Mouse (Mus musculus) layer of hippocampus, postnatal 10 days (tissue): ENCODE data around the gene Mmp10. TPM values are rescaled to one million over a fixed set of nuclear protein-coding genes. Genes with fewer than 3 reads are reported as not detected.

Source experiments
- total RNA-seq, 2 experiments: library from RNA; stranded (reverse); gene quantifications; 2 replicates each; pipeline ENCODE4 v1.2.3; 2021

Mmp10 gene
- total RNA-seq, 2 experiments from 2014 or later = not detected

Other genes with a start within 250 kb of the Mmp10 start
- not detected for gene Mmp13, start 229.8 kb upstream of the Mmp10 start, total RNA-seq
- not detected for gene Mmp12, start 158.0 kb upstream of the Mmp10 start, total RNA-seq
- not detected for gene Mmp1b, start 114.3 kb upstream of the Mmp10 start, total RNA-seq
- gene Mmp3, start 56.5 kb upstream of the Mmp10 start, total RNA-seq = not detected
- gene Mmp8, start 56.1 kb downstream of the Mmp10 start, total RNA-seq = not detected
- gene Mmp27, start 69.0 kb downstream of the Mmp10 start, total RNA-seq = not detected
- not detected for gene Mmp20, start 125.9 kb downstream of the Mmp10 start, total RNA-seq
- gene Mmp7, start 189.7 kb downstream of the Mmp10 start, total RNA-seq = not detected